Mouse (Mus musculus) adrenal gland, postnatal 25 days (tissue): ENCODE measurements around the gene Krtap4-2. TPM values are rescaled to one million over a fixed set of nuclear protein-coding genes. Genes with fewer than 3 reads are reported as not detected.
"Not testable (repeated sequence)": the region's sequence is repeated elsewhere in the genome, so short reads cannot be mapped to it uniquely, and the experiment has no call there.

ENCODE experiments used
- DNase-seq: peaks from one replicate; pipeline ENCODE4 v3.0.0; 2021; ENCODE audit warnings: mixed read lengths
- long read RNA-seq: library from polyadenylated mRNA; stranded (forward); transcript quantifications from one replicate; pipeline ENCODE4 v2.0.0, GENCODE M21; 2021
- total RNA-seq: library from RNA; stranded (reverse); gene quantifications from 2 replicates; pipeline ENCODE4 v1.2.3, GENCODE M21; 2021

Gene Krtap4-2
- not detected in 2 replicates for total RNA-seq
- long read RNA-seq, result 0 reads

- no peak for DNase-seq
Measured at GRCm38 (mm10) chr11:99634653-99635134, at the start of gene Krtap4-2. Gene Krtap4-2 (minus strand): TSS chr11:99635084.

GRCm38 (mm10) chr11:99683481-99683880 is 48.6 kb upstream of the Krtap4-2 start:
- no peak for DNase-seq

GRCm38 (mm10) chr11:99665860-99666259 is 31.0 kb upstream of the Krtap4-2 start, which contains the start of gene Krtap4-6:
Gene Krtap4-6 (minus strand): TSS chr11:99665960.
- no peak for DNase-seq

- DNase-seq, result no peak
Measured at GRCm38 (mm10) chr11:99662802-99663201, 27.9 kb upstream of the Krtap4-2 start.

- no peak for DNase-seq
Measured at GRCm38 (mm10) chr11:99659256-99659655, 24.4 kb upstream of the Krtap4-2 start.

GRCm38 (mm10) chr11:99658467-99659010 is 23.7 kb upstream of the Krtap4-2 start, which contains the start of gene Gm11563:
Gene Gm11563 (minus strand): TSS chr11:99658960.
- DNase-seq, result not testable (repeated sequence)

- no peak for DNase-seq
Measured at GRCm38 (mm10) chr11:99657051-99657450, 22.2 kb upstream of the Krtap4-2 start.

GRCm38 (mm10) chr11:99650136-99650535 is 15.3 kb upstream of the Krtap4-2 start, which contains the start of gene Gm11555:
Gene Gm11555 (minus strand): TSS chr11:99650236.
- no peak for DNase-seq

- DNase-seq, result no peak
Measured at GRCm38 (mm10) chr11:99646444-99646843, 11.6 kb upstream of the Krtap4-2 start.

- no peak for DNase-seq
Measured at GRCm38 (mm10) chr11:99644351-99644750, 9.5 kb upstream of the Krtap4-2 start.

GRCm38 (mm10) chr11:99643635-99644139 is 8.8 kb upstream of the Krtap4-2 start, which contains the start of gene Krtap4-7:
Gene Krtap4-7 (minus strand): TSS chr11:99644089.
- not testable (repeated sequence) for DNase-seq

GRCm38 (mm10) chr11:99640926-99641325 is 6.0 kb upstream of the Krtap4-2 start:
- no peak for DNase-seq

- no peak for DNase-seq
Measured at GRCm38 (mm10) chr11:99637086-99637485, 2.2 kb upstream of the Krtap4-2 start.

GRCm38 (mm10) chr11:99633293-99633692 is 1.6 kb downstream of the Krtap4-2 start:
- no peak for DNase-seq

- no peak for DNase-seq
Measured at GRCm38 (mm10) chr11:99630890-99631289, 4.0 kb downstream of the Krtap4-2 start.

- no peak for DNase-seq
Measured at GRCm38 (mm10) chr11:99628138-99628537, 6.7 kb downstream of the Krtap4-2 start, which contains the start of gene Krtap4-1. Gene Krtap4-1 (minus strand): TSS chr11:99628238.

- no peak for DNase-seq
Measured at GRCm38 (mm10) chr11:99620335-99620734, 14.5 kb downstream of the Krtap4-2 start, which contains the start of gene Gm11562. Gene Gm11562 (minus strand): TSS chr11:99620435.

- DNase-seq, result no peak
Measured at GRCm38 (mm10) chr11:99614796-99615363, 20.0 kb downstream of the Krtap4-2 start, which contains the start of gene Krtap2-4. Gene Krtap2-4 (minus strand): TSS chr11:99614846.

- not testable (repeated sequence) for DNase-seq
Measured at GRCm38 (mm10) chr11:99610089-99610488, 24.8 kb downstream of the Krtap4-2 start, which contains the start of gene Gm11937. Gene Gm11937 (minus strand): TSS chr11:99610189.

- DNase-seq, result no peak
Measured at GRCm38 (mm10) chr11:99609126-99609525, 25.8 kb downstream of the Krtap4-2 start.

GRCm38 (mm10) chr11:99603208-99603607 is 31.7 kb downstream of the Krtap4-2 start, which contains the start of gene Gm11938:
Gene Gm11938 (minus strand): TSS chr11:99603308.
- not testable (repeated sequence) for DNase-seq

- not testable (repeated sequence) for DNase-seq
Measured at GRCm38 (mm10) chr11:99597742-99598141, 37.1 kb downstream of the Krtap4-2 start, which contains the start of gene Krtap9-3. Gene Krtap9-3 (minus strand): TSS chr11:99598105.

GRCm38 (mm10) chr11:99590981-99591380 is 43.9 kb downstream of the Krtap4-2 start, which contains the start of gene Krtap1-3:
Gene Krtap1-3 (minus strand): TSS chr11:99591339.
- no peak for DNase-seq
